Mouse (Mus musculus) right cerebral cortex, postnatal 10 days (tissue): ENCODE results near the gene Cdkn2d.
"Not testable (repeated sequence)": the region's sequence is repeated elsewhere in the genome, so short reads cannot be mapped to it uniquely, and the experiment has no call there.

Experiments used
- DNase-seq, 2 experiments: peaks; one replicate each; pipeline ENCODE4 v3.0.0; 2021; ENCODE audit warnings: low spot score in 2 of 2

The Cdkn2d gene

GRCm38 (mm10) chr9:21275727-21276126 lies 15.5 kb downstream of the Cdkn2d start:
- DNase-seq: no peak

DNA sequence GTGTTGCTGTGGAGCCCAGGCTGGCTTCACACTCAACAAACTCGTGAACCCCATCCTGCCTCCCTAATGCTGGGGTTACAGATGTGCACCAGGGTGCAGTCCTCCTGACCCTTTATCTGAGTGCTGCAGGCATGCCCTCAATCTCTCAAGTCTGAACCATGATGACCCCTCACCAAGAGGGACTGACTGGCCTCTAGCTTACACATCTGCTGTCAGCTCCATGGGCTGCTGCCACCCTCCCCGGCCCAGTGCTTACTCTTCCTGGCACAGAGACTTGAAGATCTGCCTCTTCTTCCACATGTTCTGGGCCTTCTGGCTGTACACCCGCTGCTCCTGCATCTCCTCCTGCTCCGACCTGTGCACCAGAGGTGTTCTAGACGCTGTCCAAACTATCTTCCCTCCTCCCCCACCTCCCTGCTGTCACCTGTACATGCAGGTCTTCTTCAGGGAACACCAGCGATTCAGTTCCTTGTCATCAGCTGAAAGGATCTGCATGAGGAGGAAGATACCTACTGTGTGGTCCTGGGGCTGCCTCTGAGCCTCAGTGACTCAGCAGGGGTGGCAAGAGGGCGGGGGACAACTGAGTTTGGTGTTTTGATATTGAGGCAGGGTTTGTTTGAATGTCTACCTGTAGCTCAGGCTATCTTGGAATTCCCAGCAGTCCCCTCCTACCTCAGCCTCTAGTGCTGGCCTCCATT lies 16.0 kb downstream of the Cdkn2d start:
- DNase-seq: no peak

- no peak for DNase-seq
Measured at GRCm38 (mm10) chr9:21274336-21274735, 16.9 kb downstream of the Cdkn2d start.

GRCm38 (mm10) chr9:21273520-21274228 lies 17.5 kb downstream of the Cdkn2d start:
- no peak for DNase-seq

DNA sequence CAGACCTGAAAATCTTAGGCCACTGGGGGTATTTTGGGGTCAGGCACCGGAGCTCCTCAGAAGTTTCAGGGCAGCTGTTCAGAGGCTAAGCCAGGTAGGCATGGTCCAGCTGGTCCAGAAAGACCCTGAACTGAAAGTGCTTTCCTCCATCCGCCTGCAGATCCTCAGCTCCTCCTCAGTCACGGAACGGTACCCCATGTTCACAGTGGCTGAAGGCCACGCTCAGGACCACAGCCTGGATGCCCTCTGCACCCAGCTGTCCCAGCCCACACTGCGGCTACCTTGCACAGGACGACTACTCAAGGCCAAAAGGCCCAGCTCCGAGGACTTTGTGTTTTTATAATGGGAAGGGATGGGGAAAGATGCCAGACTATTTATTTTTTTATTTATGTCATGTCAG lies 18.1 kb downstream of the Cdkn2d start:
- DNase-seq: no peak

GRCm38 (mm10) chr9:21272391-21272790 lies 18.8 kb downstream of the Cdkn2d start:
- DNase-seq: no peak

DNA sequence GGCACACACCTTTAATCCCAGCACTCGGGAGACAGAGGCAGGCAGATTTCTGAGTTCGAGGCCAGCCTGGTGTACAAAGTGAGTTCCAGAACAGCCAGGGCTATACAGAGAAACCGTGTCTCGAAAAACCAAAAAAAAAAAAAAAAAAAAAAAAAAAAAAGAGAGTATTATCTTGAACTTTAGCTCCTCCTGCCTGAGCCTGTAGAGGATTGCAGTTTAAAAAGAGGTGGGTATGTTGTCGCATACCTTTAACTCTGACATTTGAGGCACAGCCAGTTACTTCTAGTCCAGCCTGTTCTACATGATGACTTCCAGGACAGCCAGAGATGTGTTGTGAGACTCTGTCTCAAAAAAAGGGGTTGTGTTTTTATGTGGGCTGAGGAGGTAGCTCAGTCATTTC lies 21.6 kb downstream of the Cdkn2d start:
- not testable (repeated sequence) for DNase-seq

- no peak for DNase-seq
Measured at GRCm38 (mm10) chr9:21268305-21268704, 22.9 kb downstream of the Cdkn2d start.

DNA sequence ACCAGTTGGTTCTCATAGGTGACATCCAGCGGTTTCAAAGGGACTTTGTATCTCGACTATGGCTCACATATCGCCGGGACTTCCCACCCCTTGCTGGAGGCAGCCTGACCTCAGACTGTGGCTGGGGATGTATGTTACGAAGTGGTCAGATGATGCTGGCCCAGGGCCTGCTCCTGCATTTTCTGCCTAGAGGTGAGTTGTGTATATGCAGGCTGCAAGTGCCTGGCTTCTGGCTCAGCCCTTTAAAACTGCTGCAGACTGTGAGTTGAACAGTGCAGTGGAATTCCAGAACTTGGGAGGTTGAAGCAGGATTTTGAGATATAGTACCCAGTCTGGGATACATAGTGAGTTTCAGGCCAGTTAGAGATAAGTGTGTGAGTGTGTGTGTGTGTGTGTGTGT lies 24.3 kb downstream of the Cdkn2d start:
- no peak for DNase-seq

DNA sequence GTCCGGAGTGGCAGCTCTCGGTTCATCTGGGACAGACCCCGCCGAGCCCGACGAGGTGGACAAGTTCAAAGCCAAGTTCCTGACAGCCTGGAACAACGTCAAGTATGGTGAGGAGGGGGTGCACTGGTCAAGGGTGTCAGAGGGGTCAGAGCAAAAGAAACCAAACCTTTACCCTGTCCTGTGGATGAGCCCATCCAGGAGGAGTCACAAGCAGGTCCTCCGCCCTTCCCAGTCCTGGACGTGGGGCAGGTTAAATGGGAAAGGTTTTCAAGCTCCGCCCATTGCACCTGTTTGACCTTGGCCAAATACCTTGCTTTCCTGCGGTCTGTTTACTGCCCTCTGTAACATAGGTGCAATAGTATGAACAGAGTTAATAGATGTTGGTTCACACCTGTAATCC lies 25.6 kb downstream of the Cdkn2d start:
- DNase-seq: no peak

DNA sequence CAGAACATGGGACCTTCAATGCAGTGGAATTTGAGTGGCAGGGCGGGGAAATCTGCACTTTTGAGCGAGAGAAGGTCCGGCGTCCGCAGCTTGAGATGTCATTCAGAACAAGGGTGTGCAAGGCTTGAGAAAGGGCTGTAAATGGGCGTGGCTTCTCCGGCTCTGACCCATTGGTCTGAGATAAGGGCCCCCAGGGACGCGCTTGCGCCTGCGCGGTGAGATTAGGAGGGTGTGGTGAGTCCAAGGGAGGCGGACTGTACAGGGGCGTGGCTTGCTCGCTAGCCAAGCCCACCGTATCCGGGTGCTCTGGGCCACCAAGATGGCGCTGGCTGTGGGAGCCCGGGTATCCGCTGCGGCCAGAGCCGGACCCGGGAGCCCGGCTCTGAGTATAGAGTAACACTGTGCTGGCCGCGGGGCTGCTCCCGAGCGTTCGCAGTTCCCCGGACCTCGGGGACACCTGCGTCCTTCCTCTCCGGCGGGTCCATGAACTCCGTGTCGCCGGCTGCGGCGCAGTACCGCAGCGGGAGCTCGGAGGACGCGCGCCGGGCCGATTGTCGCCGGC lies 26.1 kb downstream of the Cdkn2d start, which contains the start of gene Atg4d:
Atg4d (plus strand) TSS at position 294 of the 562 bp plus-strand sequence.
- peak; percentile 98 to 99 for DNase-seq

DNA sequence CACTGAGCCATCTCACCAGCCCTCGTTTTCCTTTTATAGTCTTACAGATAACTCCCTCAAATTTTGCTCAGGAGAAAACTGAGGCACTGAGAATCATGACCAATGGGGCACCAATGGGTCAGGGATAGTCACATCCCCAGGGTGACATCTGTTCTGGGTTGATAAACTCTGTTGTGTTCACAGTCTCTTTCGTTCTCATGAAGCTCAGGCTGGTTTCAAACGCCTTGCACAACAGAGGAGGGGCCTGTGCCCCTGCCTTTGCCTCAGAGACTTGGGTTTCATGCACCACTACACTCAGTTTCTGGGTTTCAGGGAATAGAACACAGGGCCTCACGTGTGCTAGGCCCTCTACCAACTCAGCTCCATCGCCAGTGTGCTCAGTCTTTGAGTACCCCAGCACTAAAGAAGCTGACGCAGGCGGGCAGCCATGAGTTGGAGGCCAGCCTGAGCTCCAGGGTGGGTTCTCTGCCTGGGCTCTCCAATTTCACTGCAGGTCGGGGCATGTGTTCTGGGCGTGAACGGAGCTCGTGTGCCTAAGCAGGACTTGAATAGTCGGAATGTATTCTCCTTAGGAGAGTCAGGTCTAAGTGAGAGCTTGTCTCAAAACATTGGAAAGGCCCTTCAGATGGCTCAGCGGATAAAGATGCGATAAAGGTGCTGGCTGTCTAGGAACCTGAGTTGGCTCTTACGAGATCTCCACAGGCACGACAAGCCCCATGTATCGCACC lies 26.8 kb downstream of the Cdkn2d start:
- no peak for DNase-seq

DNA sequence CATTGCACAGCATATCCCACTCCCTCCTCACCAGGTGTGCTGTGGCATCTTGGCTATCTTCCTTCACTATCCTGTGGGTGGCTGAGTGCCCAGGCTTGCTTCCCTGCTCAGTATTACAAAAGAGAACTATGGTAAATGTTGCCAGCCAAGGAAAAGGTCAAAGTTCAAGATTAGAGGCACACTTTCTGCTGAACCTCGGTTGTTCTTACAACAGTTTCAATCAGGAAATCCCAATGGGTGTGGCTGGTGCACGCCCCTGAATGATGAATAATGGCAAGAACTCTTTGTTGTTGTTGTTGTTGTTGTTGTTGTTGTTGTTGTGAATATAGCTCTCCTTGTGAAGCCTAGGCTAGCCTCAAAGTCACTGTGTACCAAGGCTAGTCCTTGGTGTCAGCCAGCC lies 29.4 kb downstream of the Cdkn2d start:
- no peak for DNase-seq

GRCm38 (mm10) chr9:21260491-21261040 lies 30.6 kb downstream of the Cdkn2d start:
- no peak for DNase-seq

- DNase-seq: not testable (repeated sequence)
Measured at GRCm38 (mm10) chr9:21256349-21256748, 34.9 kb downstream of the Cdkn2d start.

- no peak for DNase-seq
Measured at GRCm38 (mm10) chr9:21254690-21255089, 36.5 kb downstream of the Cdkn2d start.

GRCm38 (mm10) chr9:21251116-21251735 lies 40.0 kb downstream of the Cdkn2d start:
- no peak for DNase-seq

DNA sequence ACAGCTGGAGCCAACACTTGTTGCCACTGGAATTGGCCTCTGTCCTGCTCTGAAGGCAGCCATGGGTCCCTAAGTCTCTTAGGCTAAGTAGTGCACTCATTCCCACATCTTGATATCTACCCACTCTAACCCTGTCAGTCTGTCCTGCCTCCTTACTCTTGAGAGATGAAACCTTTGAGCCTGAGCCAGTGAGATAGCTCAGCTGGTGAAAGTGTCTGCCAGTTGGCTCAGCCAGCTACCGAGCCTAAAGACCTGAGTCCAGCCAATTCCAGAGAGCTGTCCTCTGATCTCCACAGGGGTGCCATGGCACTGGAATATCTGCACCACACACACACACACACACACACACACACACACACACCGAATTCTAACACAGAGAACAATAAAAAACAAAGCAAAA lies 40.7 kb downstream of the Cdkn2d start:
- no peak for DNase-seq

- DNase-seq: no peak
Measured at GRCm38 (mm10) chr9:21249629-21250508, 41.3 kb downstream of the Cdkn2d start.

- DNase-seq: no peak
Measured at GRCm38 (mm10) chr9:21248326-21248725, 42.9 kb downstream of the Cdkn2d start, which contains the start of gene S1pr5. Gene S1pr5, minus strand, starts transcription at chr9:21248443.
